Mouse (Mus musculus) hindbrain, embryonic 11.5 days (tissue): ENCODE results near the gene Spast. TPM values are rescaled to one million over a fixed set of nuclear protein-coding genes. Genes with fewer than 3 reads are reported as not detected.
"Not testable (repeated sequence)": the region's sequence is repeated elsewhere in the genome, so short reads cannot be mapped to it uniquely, and the experiment has no call there.

Experiments used
- ATAC-seq: fragments of 200-750 bp; cut with Nextera tagmentation; 2 replicates; pipeline ENCODE4 v1.8.0; 2017; ENCODE audit warnings: mild to moderate bottlenecking, moderate TSS enrichment, moderate library complexity; ENCODE audit not compliant: low FRiP score
- DNase-seq: peaks from one replicate; pipeline ENCODE4 v3.0.0-alpha.2; 2015; ENCODE audit warnings: low spot score
- H3K27ac ChIP-seq: fragments of 300-500 bp; sonication (generic); 2 replicates; pipeline ENCODE4 v1.5.1; 2014; ENCODE audit warnings: mild to moderate bottlenecking, low read depth, low read length
- H3K27me3 ChIP-seq: fragments of 300-500 bp; sonication (generic); 2 replicates; pipeline ENCODE4 v1.6.1; 2014; ENCODE audit warnings: mild to moderate bottlenecking, low read length, moderate library complexity, mixed read lengths; ENCODE audit not compliant: control insufficient read depth, insufficient read depth
- H3K36me3 ChIP-seq: fragments of 300-500 bp; sonication (generic); 2 replicates; pipeline ENCODE4 v1.6.1; 2014; ENCODE audit warnings: mild to moderate bottlenecking, low read length, moderate library complexity, mixed read lengths; ENCODE audit not compliant: control insufficient read depth, insufficient read depth
- H3K4me1 ChIP-seq: fragments of 300-500 bp; sonication (generic); replicated peaks from 2 replicates; pipeline ENCODE4 v1.6.1; 2014; ENCODE audit warnings: low read length, mixed read lengths; ENCODE audit not compliant: control insufficient read depth, insufficient read depth
- H3K4me2 ChIP-seq: fragments of 300-500 bp; sonication (generic); replicated peaks from 2 replicates; pipeline ENCODE4 v1.6.1; 2014; ENCODE audit warnings: mild to moderate bottlenecking, low read depth, low read length
- H3K4me3 ChIP-seq: fragments of 300-500 bp; sonication (generic); 2 replicates; pipeline ENCODE4 v1.5.1; 2014; ENCODE audit warnings: low read depth, low read length
- H3K9ac ChIP-seq: fragments of 300-500 bp; sonication (generic); 2 replicates; pipeline ENCODE4 v1.6.1; 2014; ENCODE audit warnings: low read depth, low read length
- H3K9me3 ChIP-seq: fragments of 300-500 bp; sonication (generic); 2 replicates; pipeline ENCODE4 v1.6.1; 2016; ENCODE audit warnings: low read length; ENCODE audit not compliant: control insufficient read depth
- WGBS: fragments of 180-500 bp; shearing (Covaris S2); extraction: QIAGEN DNeasy Blood & Tissue Kit; methylation state at CpG from one replicate; pipeline ENCODE4 v1.1.7; 2014; 5-methylcytosine and 5-hydroxymethylcytosine counted together
- polyA plus RNA-seq: library from polyadenylated mRNA; unstranded; fragments of >200 nt; fragmentation: Nextera tagmentation; extraction: Ambion mirVana; gene quantifications from 2 replicates; pipeline ENCODE4 v1.2.1, GENCODE M21; 2014

The Spast gene
- polyA plus RNA-seq, 1 experiment from 2014 or later = 44.5 TPM

DNA sequence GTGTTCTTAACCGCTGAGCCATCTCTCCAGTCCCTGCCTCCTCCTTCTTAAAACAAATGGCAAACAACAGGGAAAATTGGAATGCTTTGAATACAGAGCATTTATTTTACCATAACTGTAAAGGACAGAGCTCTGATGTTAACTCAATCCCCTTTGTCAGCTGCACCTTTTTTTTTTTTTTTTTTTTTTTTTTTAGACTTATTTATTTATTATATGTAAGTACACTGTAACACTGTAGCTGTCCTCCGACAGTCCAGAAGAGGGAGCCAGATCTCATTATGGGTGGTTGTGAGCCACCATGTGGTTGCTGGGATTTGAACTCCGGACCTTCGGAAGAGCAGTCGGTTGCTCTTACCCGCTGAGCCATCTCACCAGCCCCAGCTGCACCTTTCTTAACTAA, 20.1 kb upstream of the Spast start:
- 89% methylated on average over 6 of the region's 6 CpGs for WGBS
- Histone ChIP-seq H3K4me1 (no peaks in the 10 kb centered on the region; the same call in 1 of the 2 replicates), H3K4me3 (no peak overlapping the region), H3K27me3 (no peaks in the 10 kb centered on the region), H3K4me2 (no peak overlapping the region), H3K9me3 (no peaks in the 10 kb centered on the region), H3K27ac (no peak overlapping the region), H3K9ac (no peak overlapping the region), H3K36me3 (no peaks in the 10 kb centered on the region)
- ATAC-seq = no peak
- DNase-seq = no peak

DNA sequence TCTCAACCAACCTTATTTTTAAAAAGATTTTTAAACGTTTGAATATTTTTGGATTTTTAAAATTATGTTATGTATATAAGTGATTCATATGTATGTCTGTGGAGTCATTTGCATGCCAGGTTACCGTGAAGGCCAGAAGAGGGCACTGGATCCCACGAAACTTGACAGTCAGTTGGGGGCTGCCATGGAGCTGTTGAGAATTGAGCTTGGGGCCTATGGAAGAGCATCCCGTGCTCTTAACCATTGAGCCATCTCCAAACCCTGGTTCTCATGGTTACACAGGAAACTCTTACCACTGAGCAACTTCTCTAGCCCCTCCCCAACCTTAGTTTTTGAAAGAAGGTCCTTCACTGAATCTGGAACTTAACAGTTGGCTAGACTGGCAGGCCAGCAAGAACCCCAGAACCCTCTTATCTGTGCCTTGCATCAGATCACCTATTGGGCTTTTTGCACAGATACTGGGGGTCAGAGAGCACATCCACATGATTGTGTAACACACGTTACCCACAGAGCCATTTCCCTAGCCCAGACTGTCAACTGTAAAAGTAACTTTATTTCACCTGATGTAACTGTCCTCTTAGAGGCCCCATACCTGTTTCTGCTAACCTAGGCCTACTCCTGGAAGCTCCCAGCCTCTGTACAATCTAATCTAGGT, 16.3 kb upstream of the Spast start:
- 43% methylated on average over 5 of the region's 5 CpGs for WGBS

DNA sequence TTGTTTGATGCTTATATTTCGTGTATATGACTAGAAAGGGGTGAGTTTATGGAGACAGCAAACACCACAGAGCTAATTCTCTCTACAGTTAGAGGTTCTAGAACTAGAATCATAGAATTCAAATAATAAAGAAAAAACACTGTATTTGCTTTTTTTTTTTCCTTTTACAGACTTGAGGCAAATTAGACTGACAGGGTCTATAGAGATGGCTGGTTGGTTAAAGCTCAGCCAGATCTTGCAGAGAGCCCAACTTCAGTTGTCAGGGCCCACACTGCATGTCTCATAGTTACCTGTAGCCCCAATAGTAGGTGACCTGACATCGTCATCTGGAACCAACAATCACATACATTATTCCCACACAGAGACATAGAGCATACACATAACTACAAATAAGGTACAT, 14.9 kb upstream of the Spast start, which contains the start of gene Dpy30:
Dpy30 (minus strand) TSS at position 101 of the 400 bp plus-strand sequence.
- Histone ChIP-seq H3K27me3 (no peaks in the 10 kb centered on the region), H3K4me1 (no peaks in the 10 kb centered on the region), H3K9ac (no peak within 1 kb of the TSS), H3K27ac (no peak within 1 kb of the TSS), H3K4me2 (no peak within 1 kb of the TSS), H3K4me3 (no peak within 1 kb of the TSS), H3K9me3 (no peaks in the 10 kb centered on the region), H3K36me3 (no peaks in the 10 kb centered on the region)
- no peak for ATAC-seq
- no peak for DNase-seq
- WGBS = 84% methylated on average over 2 of the region's 2 CpGs

More for the DNA sequence above, 16.3 kb upstream of the Spast start:
- no peak overlapping the region for H3K9ac ChIP-seq
- no peaks in the 10 kb centered on the region for H3K36me3 ChIP-seq
- H3K27me3 ChIP-seq = no peaks in the 10 kb centered on the region
- no peaks in the 10 kb centered on the region for H3K9me3 ChIP-seq
- H3K4me2 ChIP-seq = no peak overlapping the region
- DNase-seq (no peak), ATAC-seq (no peak)
- H3K4me3 ChIP-seq = no peak overlapping the region
- H3K27ac ChIP-seq = no peak overlapping the region
- no peaks in the 10 kb centered on the region for H3K4me1 ChIP-seq

GRCm38 (mm10) chr17:74327195-74327594, 11.6 kb upstream of the Spast start:
- not testable (repeated sequence) for H3K36me3 ChIP-seq, H3K27me3 ChIP-seq, H3K4me1 ChIP-seq, DNase-seq, H3K4me2 ChIP-seq, H3K4me3 ChIP-seq, H3K9me3 ChIP-seq, H3K9ac ChIP-seq, ATAC-seq, H3K27ac ChIP-seq
- 89% methylated on average over 7 of the region's 7 CpGs for WGBS

GRCm38 (mm10) chr17:74328146-74328545, 10.6 kb upstream of the Spast start:
- not testable (repeated sequence) for H3K9ac ChIP-seq, H3K9me3 ChIP-seq, H3K4me3 ChIP-seq, H3K27ac ChIP-seq, H3K4me2 ChIP-seq, H3K27me3 ChIP-seq, H3K4me1 ChIP-seq, ATAC-seq, H3K36me3 ChIP-seq
- DNase-seq = peak; percentile 75
- 44% methylated on average over 2 of the region's 2 CpGs for WGBS

DNA sequence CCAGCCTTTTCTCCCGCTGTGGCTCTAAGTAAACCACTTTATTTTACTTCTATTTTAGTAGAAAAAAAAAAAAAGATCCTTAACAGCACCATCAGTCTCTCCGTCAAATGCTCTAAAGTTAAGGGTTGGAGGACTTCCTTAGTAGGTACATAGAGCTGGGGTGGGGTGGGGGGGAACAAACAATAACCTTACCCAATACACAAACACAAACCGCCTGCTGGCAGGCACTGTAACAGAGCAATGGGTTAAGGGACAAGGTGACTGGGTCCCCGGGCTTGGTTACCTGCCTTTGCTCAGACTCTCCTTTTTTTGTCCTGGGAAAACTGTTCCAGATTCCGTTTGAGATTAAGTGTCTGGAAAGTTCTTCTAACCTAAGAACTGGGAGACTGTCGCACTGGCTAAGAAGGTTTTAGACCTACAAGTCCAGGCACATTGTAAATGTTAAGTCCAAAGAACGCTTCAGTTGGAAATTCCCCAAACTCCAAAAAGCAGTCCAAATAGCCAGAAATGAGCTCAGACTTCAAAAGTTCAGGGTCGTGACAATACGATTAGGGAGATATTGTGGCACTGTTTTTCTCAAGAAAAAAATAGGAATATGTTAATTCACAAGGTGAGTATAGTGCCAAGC, 7.6 kb upstream of the Spast start:
- DNase-seq (no peak), ATAC-seq (no peak)
- Histone ChIP-seq H3K9me3 (no peaks in the 10 kb centered on the region), H3K4me2 (no peak overlapping the region), H3K27me3 (no peaks in the 10 kb centered on the region), H3K9ac (no peak overlapping the region), H3K4me3 (no peak overlapping the region), H3K27ac (no peak overlapping the region), H3K4me1 (no peaks in the 10 kb centered on the region), H3K36me3 (no peaks in the 10 kb centered on the region)
- WGBS = 80% methylated on average over 9 of the region's 9 CpGs

DNA sequence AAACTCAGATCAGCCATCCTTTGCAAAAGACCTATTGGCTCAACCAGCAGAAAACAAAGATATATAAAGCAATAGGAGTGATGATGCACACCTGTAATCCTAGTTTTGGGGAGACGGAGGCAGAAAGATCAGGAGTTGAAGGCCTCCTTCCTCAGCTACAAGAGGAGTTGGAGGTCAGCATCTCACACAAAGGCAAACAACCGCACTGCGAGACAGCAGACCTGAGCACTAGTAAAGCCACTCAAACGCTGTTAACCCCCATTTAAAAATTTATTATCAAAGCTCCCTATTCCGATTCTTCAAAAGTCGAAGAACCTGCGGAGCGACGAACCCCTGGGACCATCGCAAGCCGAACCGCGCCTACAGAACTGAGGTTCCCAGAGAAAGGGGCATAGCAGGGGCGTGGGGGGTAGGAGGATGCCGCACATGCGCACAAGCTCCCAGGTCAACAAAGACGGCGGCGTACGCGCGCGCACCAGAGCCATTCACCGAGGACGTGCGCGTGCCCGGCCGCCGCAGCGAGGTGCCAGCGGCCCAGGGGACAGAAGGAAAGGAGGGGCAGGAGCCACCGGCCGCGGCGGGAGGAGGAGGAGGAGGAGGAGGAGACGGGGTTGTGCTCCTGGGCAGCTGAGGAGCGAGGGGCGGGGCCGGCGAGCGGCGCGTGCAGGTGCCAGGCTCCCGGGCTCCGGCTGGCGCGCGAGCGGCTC, 409 bp upstream of the Spast start:
- Histone ChIP-seq H3K4me2 (peak overlapping the region; percentile 64), H3K9ac (peak overlapping the region; percentile 98), H3K36me3 (no peaks in the 10 kb centered on the region), H3K9me3 (no peaks in the 10 kb centered on the region), H3K4me1 (peaks cover 2% of the 10 kb centered on the region; the same call in 1 of the 2 replicates), H3K27ac (peak overlapping the region; percentile 98), H3K4me3 (peak overlapping the region; percentile 89), H3K27me3 (no peaks in the 10 kb centered on the region)
- WGBS = 0% methylated on average over 31 of the region's 50 CpGs
- DNase-seq = peak; percentile 100
- peak; percentile 95 for ATAC-seq

GRCm38 (mm10) chr17:74341151-74341550, 2.4 kb downstream of the Spast start:
- H3K4me1 ChIP-seq = peaks cover 2% of the 10 kb centered on the region; the same call in 1 of the 2 replicates
- H3K4me3 ChIP-seq = peak overlapping the region; percentile 19; the same call in 1 of the 2 replicates
- H3K36me3 ChIP-seq = no peaks in the 10 kb centered on the region
- no peaks in the 10 kb centered on the region for H3K9me3 ChIP-seq
- ATAC-seq (no peak), DNase-seq (peak; percentile 36)
- 50% methylated on average over 5 of the region's 5 CpGs for WGBS
- no peaks in the 10 kb centered on the region for H3K27me3 ChIP-seq
- no peak overlapping the region for H3K9ac ChIP-seq
- H3K27ac ChIP-seq = no peak overlapping the region
- peak overlapping the region; percentile 64 for H3K4me2 ChIP-seq
